Mouse (Mus musculus) small intestine, adult 2 months (tissue): ENCODE results near the gene Xlr5a.
"Not testable (repeated sequence)": the region's sequence is repeated elsewhere in the genome, so short reads cannot be mapped to it uniquely, and the experiment has no call there.

Experiments
- CTCF ChIP-seq: fragments of 200-500 bp; IDR thresholded peaks from 2 replicates; pipeline ENCODE4 v1.5.1; 2012; ENCODE audit warnings: low read depth, mild to moderate bottlenecking, control low read depth, inconsistent platforms, low read length, moderate library complexity, mixed read lengths; ENCODE audit not compliant: insufficient replicate concordance, insufficient read length; ENCODE audit errors: extremely low read depth
- POLR2A ChIP-seq: fragments of 200-500 bp; IDR thresholded peaks from 2 replicates; pipeline ENCODE4 v1.6.1; 2012; ENCODE audit warnings: low read depth, mild to moderate bottlenecking, control low read depth, inconsistent platforms, low read length, moderate library complexity

- not testable (repeated sequence) for TF ChIP-seq CTCF, POLR2A
Measured at GRCm38 (mm10) chrX:73292876-73293275, at the start of gene Xlr5a, which contains the start of gene Xlr5c.
